Mouse (Mus musculus): ENCODE data around the gene Morf4l1.

- TF ChIP-seq CTCF (IDR thresholded peaks at IDR 0.05) (no peak), EP300 (IDR thresholded peaks at IDR 0.05) (no peak)
Observed at GRCm38 (mm10) chr9:90067341-90067740, 47.2 kb downstream of the Morf4l1 start.

Data from lung, postnatal 0 days (tissue).